Mouse (Mus musculus): ENCODE results near the gene Sik1. TPM values are rescaled to one million over a fixed set of nuclear protein-coding genes. Genes with fewer than 3 reads are reported as not detected.

The Sik1 gene
- total RNA-seq, 1 experiment, result 35.0 TPM

DNA sequence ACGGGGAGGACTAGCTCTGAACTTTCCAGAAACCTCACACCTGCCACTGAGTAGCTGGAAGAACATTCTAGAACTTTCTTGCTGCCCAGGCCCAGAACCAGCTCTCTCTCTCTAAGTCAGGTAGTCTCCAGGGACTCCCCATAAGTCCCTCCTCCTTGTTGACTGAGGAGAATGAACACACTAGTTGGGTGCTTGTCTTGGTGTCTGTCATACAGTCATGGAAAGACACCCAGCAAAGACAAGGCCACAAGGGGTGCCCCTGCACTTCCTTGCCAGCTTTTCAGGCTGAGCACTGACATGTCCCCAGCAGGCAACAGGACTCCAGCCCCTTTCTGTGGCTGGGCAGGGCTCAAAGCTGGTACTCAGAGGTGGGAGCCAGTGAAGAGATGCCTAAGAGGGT lies 37.8 kb downstream of the Sik1 start:
- no peaks in the 10 kb centered on the region for H3K9me3 ChIP-seq (ENCODE audit: control insufficient read depth, insufficient read depth, low read depth, low read length)
- H3K9ac ChIP-seq (ENCODE audit: insufficient read depth, low read depth, low read length, poor library complexity, severe bottlenecking), result no peak overlapping the region
- H3K27ac ChIP-seq (ENCODE audit: insufficient read depth, low read depth, low read length, poor library complexity, severe bottlenecking), result 0 out of 2 replicates have a peak overlapping the region, but pooled peaks have one; percentile 2
- no peak overlapping the region for H3K4me3 ChIP-seq (ENCODE audit: insufficient read depth in 1 of 2, low read depth in 1 of 2, low read length in 2 of 2, poor library complexity in 1 of 2, severe bottlenecking in 1 of 2)
- TF ChIP-seq HCFC1 (IDR thresholded peaks at IDR 0.05; ENCODE audit: borderline replicate concordance, insufficient read depth, low read length) (no peak), ZC3H11A (IDR thresholded peaks at IDR 0.05; ENCODE audit: borderline replicate concordance, low read depth, low read length) (no peak), ZNF384 (IDR thresholded peaks at IDR 0.05; ENCODE audit: low read depth, low read length) (no peak), CHD2 (IDR thresholded peaks at IDR 0.05; ENCODE audit: low read depth, low read length) (no peak), MAFK (IDR thresholded peaks at IDR 0.05; ENCODE audit: insufficient read depth, low read depth, low read length) (no peak)
- no peaks in the 10 kb centered on the region for H3K36me3 ChIP-seq (ENCODE audit: control insufficient read depth, insufficient read depth, low read length, poor library complexity, severe bottlenecking)
- no peak for DNase-seq (ENCODE audit: low read depth, low spot score)
- in situ Hi-C loops (cut with MboI; ENCODE audit: low sequenced_read_pairs in 2 of 2, unreplicated experiment in 2 of 2), result no loop called here
- peaks cover 17 to 36% of the 10 kb centered on the region in 2 experiments for H3K4me1 ChIP-seq (ENCODE audit: control insufficient read depth in 2 of 2, insufficient read depth in 2 of 2, low read length in 2 of 2, poor library complexity in 1 of 2)

DNA sequence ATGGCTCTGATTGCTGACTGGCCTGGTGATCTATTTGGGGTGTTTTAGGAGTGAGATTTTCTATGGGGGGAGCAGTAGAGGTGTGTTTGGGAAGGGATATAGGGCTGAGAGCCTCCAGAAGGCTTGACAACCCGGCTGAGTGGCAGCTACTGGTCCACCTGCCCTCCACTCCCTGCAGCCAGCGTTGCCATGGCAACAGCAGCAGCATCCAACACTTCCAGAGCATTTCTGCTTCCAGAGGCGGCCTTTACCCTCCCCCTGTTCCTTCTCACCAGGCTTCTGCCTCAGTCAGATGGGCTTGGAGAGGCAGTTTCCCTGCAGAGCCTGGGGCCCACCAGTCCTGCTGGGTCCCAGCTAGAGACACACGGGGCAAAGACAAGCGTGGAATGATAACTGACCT lies 38.4 kb downstream of the Sik1 start:
- no peak for DNase-seq (ENCODE audit: low read depth, low spot score)
- H3K4me1 ChIP-seq (ENCODE audit: control insufficient read depth in 2 of 2, insufficient read depth in 2 of 2, low read length in 2 of 2, poor library complexity in 1 of 2), result peaks cover 17 to 37% of the 10 kb centered on the region in 2 experiments
- no peaks in the 10 kb centered on the region for H3K36me3 ChIP-seq (ENCODE audit: control insufficient read depth, insufficient read depth, low read length, poor library complexity, severe bottlenecking)
- in situ Hi-C loops (cut with MboI; ENCODE audit: low sequenced_read_pairs in 2 of 2, unreplicated experiment in 2 of 2), result no loop called here
- H3K4me3 ChIP-seq (ENCODE audit: insufficient read depth in 1 of 2, low read depth in 1 of 2, low read length in 2 of 2, poor library complexity in 1 of 2, severe bottlenecking in 1 of 2), result no peak overlapping the region
- H3K9ac ChIP-seq (ENCODE audit: insufficient read depth, low read depth, low read length, poor library complexity, severe bottlenecking), result no peak overlapping the region
- no peaks in the 10 kb centered on the region for H3K9me3 ChIP-seq (ENCODE audit: control insufficient read depth, insufficient read depth, low read depth, low read length)
- H3K27ac ChIP-seq (ENCODE audit: insufficient read depth, low read depth, low read length, poor library complexity, severe bottlenecking), result no peak overlapping the region
- no peak for TF ChIP-seq ZNF384 (IDR thresholded peaks at IDR 0.05; ENCODE audit: low read depth, low read length)
- TF ChIP-seq ZC3H11A (IDR thresholded peaks at IDR 0.05; ENCODE audit: borderline replicate concordance, low read depth, low read length), result no peak
- TF ChIP-seq CHD2 (IDR thresholded peaks at IDR 0.05; ENCODE audit: low read depth, low read length), result no peak
- TF ChIP-seq HCFC1 (IDR thresholded peaks at IDR 0.05; ENCODE audit: borderline replicate concordance, insufficient read depth, low read length), result no peak
- TF ChIP-seq MAFK (IDR thresholded peaks at IDR 0.05; ENCODE audit: insufficient read depth, low read depth, low read length), result no peak

DNA sequence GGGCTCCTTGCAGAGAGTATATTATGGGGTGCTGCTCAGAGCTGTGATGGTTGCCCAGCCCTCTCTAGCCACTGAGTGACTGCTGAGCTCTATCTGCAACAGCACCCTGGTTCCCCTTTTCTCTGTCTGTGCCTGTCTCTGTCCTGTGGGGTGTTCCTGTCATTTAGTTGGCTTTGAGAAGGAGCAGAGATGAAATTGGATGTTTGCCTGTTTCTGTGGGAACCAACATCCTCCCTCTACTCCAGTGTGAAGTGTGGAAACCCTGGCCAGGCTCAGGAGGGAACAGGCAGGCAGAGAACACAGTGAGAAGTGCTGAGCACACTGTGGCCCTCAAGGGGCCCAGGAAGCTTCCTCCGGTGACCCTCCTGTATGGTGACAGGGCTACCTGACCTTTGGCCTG lies 40.8 kb downstream of the Sik1 start:
- Histone ChIP-seq H3K9me3 (ENCODE audit: control insufficient read depth, insufficient read depth, low read depth, low read length) (no peaks in the 10 kb centered on the region), H3K4me1 (ENCODE audit: control insufficient read depth in 2 of 2, insufficient read depth in 2 of 2, low read length in 2 of 2, poor library complexity in 1 of 2) (peaks cover 12 to 32% of the 10 kb centered on the region in 2 experiments), H3K27ac (ENCODE audit: insufficient read depth, low read depth, low read length, poor library complexity, severe bottlenecking) (no peak overlapping the region), H3K36me3 (ENCODE audit: control insufficient read depth, insufficient read depth, low read length, poor library complexity, severe bottlenecking) (no peaks in the 10 kb centered on the region), H3K9ac (ENCODE audit: insufficient read depth, low read depth, low read length, poor library complexity, severe bottlenecking) (no peak overlapping the region), H3K4me3 (ENCODE audit: insufficient read depth in 1 of 2, low read depth in 1 of 2, low read length in 2 of 2, poor library complexity in 1 of 2, severe bottlenecking in 1 of 2) (no peak overlapping the region)
- no peak for DNase-seq (ENCODE audit: low read depth, low spot score)
- no peak for TF ChIP-seq HCFC1 (IDR thresholded peaks at IDR 0.05; ENCODE audit: borderline replicate concordance, insufficient read depth, low read length)
- TF ChIP-seq CHD2 (IDR thresholded peaks at IDR 0.05; ENCODE audit: low read depth, low read length), result no peak
- TF ChIP-seq ZNF384 (IDR thresholded peaks at IDR 0.05; ENCODE audit: low read depth, low read length), result no peak
- no peak for TF ChIP-seq ZC3H11A (IDR thresholded peaks at IDR 0.05; ENCODE audit: borderline replicate concordance, low read depth, low read length)
- TF ChIP-seq MAFK (IDR thresholded peaks at IDR 0.05; ENCODE audit: insufficient read depth, low read depth, low read length), result no peak
- in situ Hi-C loops (cut with MboI; ENCODE audit: low sequenced_read_pairs in 2 of 2, unreplicated experiment in 2 of 2), result no loop called here

DNA sequence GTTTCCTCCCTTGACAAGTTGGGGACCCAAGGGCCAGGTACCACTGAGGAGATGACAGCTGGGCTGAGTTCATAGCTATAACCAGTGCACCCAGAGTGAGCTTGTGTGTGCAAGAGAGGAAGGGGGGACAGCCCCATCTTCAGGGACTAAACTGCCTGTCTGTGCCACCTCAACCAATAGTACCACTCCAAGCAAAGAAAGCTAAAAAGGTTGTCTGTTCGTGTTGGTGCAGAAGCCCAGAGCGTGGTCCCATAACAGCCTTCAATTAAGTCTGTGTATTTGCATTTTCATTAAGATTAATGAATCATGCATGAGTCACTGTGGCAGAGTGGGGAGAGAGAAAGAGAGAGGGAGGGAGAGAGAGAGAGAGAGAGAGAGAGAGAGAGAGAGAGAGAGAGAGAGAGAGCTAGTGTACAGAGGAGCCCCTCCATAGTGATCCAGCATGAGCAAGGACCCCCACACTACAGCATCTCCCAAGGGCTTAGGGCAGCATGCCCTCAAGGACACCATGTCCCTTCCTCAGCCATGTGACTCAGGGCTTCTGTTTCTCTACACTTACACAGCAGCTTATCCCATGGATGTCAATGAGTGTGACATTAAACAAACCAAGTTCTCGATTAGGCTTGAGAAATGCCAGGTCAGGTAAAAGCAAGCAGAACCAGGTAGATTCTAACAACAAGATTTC lies 41.5 kb downstream of the Sik1 start:
- TF ChIP-seq HCFC1 (IDR thresholded peaks at IDR 0.05; ENCODE audit: borderline replicate concordance, insufficient read depth, low read length) (no peak), ZC3H11A (IDR thresholded peaks at IDR 0.05; ENCODE audit: borderline replicate concordance, low read depth, low read length) (no peak), ZNF384 (IDR thresholded peaks at IDR 0.05; ENCODE audit: low read depth, low read length) (no peak), CHD2 (IDR thresholded peaks at IDR 0.05; ENCODE audit: low read depth, low read length) (no peak), MAFK (IDR thresholded peaks at IDR 0.05; ENCODE audit: insufficient read depth, low read depth, low read length) (no peak)
- no peaks in the 10 kb centered on the region for H3K9me3 ChIP-seq (ENCODE audit: control insufficient read depth, insufficient read depth, low read depth, low read length)
- peaks cover 16 to 39% of the 10 kb centered on the region in 2 experiments for H3K4me1 ChIP-seq (ENCODE audit: control insufficient read depth in 2 of 2, insufficient read depth in 2 of 2, low read length in 2 of 2, poor library complexity in 1 of 2)
- no peak overlapping the region for H3K9ac ChIP-seq (ENCODE audit: insufficient read depth, low read depth, low read length, poor library complexity, severe bottlenecking)
- in situ Hi-C loops (cut with MboI; ENCODE audit: low sequenced_read_pairs in 2 of 2, unreplicated experiment in 2 of 2), result no loop called here
- H3K4me3 ChIP-seq (ENCODE audit: insufficient read depth in 1 of 2, low read depth in 1 of 2, low read length in 2 of 2, poor library complexity in 1 of 2, severe bottlenecking in 1 of 2), result no peak overlapping the region
- no peak for DNase-seq (ENCODE audit: low read depth, low spot score)
- H3K27ac ChIP-seq (ENCODE audit: insufficient read depth, low read depth, low read length, poor library complexity, severe bottlenecking), result no peak overlapping the region
- no peaks in the 10 kb centered on the region for H3K36me3 ChIP-seq (ENCODE audit: control insufficient read depth, insufficient read depth, low read length, poor library complexity, severe bottlenecking)

All from ES-E14 (cell line).